Mouse (Mus musculus) gastrocnemius, adult 2 months (tissue): ENCODE data around the gene Fzd4. TPM values are rescaled to one million over a fixed set of nuclear protein-coding genes. Genes with fewer than 3 reads are reported as not detected.

Experiments
- DNase-seq: peaks from one replicate; pipeline ENCODE4 v3.0.0; 2022
- H3K27ac ChIP-seq: fragments of 200-600 bp; 2 replicates; pipeline ENCODE4 v1.8.1; 2022; ENCODE audit warnings: mild to moderate bottlenecking
- H3K4me3 ChIP-seq: fragments of 200-600 bp; 2 replicates; pipeline ENCODE4 v1.8.1; 2022; ENCODE audit warnings: mild to moderate bottlenecking, moderate library complexity
- CTCF ChIP-seq: fragments of 200-600 bp; IDR thresholded peaks from 2 replicates; pipeline ENCODE4 v1.8.1; 2022; ENCODE audit warnings: antibody characterized with exemption, mild to moderate bottlenecking, moderate library complexity
- intact Hi-C: fragments of 180-260 bp; cut with DNase I; formaldehyde crosslinking; loops from one replicate; pipeline ENCODE4 v1.15.1; 2025
- total RNA-seq, 2 experiments: library from RNA; stranded (reverse); gene quantifications; 2 replicates each; pipeline ENCODE4 v1.2.3; 2021

The Fzd4 gene
- total RNA-seq, 2 experiments from 2014 or later = 30.6 to 32.4 TPM

DNA sequence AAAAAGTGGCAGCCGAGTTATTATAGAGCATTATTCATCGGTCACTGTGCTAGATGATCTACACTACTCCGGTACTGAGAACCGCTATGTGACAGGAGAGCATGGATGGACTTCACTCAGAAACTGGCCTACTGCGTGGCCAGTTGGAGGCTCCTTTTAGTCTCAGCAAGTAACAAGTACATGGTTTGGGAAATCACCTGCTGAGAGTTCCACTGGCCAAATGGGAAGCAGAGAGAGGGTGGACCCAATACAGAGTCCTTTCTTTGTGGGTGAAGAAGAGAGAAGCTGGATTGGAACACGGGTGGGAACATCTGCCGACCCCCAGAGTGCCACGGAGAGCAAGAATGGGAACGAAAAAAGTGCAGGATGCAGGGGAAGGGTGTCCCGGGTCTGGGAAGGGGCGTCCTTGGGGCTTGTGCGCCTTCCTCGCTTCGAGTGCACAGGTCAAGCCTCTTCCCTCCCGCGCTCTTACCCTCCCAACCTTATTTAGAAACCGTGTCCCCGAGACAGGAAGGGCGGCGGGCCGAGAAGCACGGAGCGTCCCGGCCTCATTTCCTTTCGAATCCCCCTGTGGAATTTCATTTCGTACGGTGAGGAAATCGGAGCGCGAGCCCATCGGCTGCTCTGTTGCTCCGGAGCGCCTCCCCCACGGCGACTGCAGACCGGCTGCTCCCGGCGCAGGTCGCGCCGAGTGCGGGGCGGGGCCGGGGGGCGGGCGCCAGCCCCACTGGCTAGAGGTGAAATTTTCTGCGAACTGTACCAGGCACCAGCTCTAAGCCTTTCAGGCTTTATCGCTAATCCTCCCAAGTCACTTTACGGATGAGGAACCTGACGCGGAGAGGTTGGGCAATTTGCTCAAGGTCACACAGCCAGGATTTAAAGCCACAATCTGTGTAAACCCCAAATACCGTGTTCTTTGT, 842 bp upstream of the Fzd4 start:
- peak; percentile 91 for DNase-seq
- Histone ChIP-seq H3K4me3 (peak overlapping the region; percentile 94), H3K27ac (peak overlapping the region; percentile 97)
- intact Hi-C loops = no loop called here
- TF ChIP-seq CTCF = no peak

DNA sequence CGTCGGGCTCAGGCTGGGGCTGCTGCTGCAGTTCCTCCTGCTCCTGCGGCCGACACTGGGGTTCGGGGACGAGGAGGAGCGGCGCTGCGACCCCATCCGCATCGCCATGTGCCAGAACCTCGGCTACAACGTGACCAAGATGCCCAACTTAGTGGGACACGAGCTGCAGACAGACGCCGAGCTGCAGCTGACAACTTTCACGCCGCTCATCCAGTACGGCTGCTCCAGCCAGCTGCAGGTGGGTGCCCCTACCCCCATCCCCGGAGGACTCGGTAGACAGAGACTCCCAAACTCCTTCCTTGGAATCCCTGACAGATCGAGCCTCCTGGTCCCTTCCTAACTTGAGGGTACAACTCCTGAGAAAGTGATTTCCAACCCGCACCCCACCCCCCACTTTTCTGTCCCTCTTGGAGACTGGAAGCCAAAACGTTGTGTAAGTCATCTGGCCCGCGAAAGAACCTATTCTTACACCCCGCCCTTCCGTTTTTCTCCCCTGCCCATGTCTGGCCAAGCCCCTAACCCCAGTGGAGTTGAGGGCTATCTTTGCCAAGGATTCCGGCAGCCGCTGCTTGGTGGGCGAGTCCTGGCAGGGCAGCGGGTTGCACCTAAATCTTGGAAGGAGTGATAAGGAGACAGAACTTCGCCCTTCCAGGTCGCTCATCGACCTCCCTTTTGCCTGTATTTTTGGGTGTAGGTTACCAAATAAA, 732 bp downstream of the Fzd4 start:
- TF ChIP-seq CTCF = no peak
- intact Hi-C loops = no loop called here

DNA sequence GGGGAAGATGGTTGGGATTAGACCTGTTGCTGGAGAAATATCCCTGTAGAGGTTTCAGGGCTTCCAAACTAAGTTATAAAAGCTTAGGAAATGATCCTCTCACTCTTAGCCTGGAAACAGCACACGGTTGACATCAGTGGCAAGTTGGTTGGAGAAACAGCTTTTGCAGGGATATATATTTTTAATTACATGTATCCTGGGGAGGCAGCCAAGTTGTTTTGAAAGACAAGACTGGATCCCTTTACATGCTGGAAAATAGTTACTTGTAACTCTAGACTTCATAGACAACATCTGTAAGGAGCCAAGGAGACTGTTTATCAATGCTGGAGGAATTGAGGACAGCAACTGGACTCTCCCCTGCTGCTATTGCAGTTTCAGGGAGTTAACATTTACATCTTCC, 1.9 kb downstream of the Fzd4 start:
- no peak for TF ChIP-seq CTCF
- intact Hi-C loops = no loop called here
- Histone ChIP-seq H3K27ac (peak overlapping the region; percentile 97), H3K4me3 (peak overlapping the region; percentile 94)
- DNase-seq = no peak

More for the DNA sequence above, 732 bp downstream of the Fzd4 start:
- peak; percentile 80 for DNase-seq
- Histone ChIP-seq H3K27ac (peak overlapping the region; percentile 97), H3K4me3 (peak overlapping the region; percentile 94)

DNA sequence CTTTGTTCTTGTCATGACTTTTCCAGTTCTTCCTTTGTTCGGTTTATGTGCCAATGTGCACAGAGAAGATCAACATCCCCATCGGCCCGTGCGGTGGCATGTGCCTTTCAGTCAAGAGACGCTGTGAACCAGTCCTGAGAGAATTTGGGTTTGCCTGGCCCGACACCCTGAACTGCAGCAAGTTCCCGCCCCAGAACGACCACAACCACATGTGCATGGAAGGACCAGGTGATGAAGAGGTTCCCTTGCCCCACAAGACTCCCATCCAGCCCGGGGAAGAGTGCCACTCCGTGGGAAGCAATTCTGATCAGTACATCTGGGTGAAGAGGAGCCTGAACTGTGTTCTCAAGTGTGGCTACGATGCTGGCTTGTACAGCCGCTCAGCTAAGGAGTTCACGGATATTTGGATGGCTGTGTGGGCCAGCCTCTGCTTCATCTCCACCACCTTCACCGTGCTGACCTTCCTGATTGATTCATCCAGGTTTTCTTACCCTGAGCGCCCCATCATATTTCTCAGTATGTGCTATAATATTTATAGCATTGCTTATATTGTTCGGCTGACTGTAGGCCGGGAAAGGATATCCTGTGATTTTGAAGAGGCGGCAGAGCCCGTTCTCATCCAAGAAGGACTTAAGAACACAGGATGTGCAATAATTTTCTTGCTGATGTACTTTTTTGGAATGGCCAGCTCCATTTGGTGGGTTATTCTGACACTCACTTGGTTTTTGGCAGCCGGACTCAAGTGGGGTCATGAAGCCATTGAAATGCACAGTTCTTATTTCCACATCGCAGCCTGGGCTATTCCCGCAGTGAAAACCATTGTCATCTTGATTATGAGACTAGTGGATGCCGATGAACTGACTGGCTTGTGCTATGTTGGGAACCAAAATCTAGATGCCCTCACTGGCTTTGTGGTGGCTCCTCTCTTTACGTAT, 3.1 kb downstream of the Fzd4 start:
- peak; percentile 26 for DNase-seq
- H3K27ac ChIP-seq = peak overlapping the region; percentile 97
- TF ChIP-seq CTCF = no peak

GRCm38 (mm10) chr7:89410294-89410693, 6.1 kb downstream of the Fzd4 start:
- Histone ChIP-seq H3K4me3 (peak overlapping the region; percentile 94), H3K27ac (peak overlapping the region; percentile 67)
- intact Hi-C loops = no loop called here
- TF ChIP-seq CTCF = no peak
- no peak for DNase-seq

More for the DNA sequence above, 3.1 kb downstream of the Fzd4 start:
- peak overlapping the region; percentile 94 for H3K4me3 ChIP-seq
- intact Hi-C loops = no loop called here

DNA sequence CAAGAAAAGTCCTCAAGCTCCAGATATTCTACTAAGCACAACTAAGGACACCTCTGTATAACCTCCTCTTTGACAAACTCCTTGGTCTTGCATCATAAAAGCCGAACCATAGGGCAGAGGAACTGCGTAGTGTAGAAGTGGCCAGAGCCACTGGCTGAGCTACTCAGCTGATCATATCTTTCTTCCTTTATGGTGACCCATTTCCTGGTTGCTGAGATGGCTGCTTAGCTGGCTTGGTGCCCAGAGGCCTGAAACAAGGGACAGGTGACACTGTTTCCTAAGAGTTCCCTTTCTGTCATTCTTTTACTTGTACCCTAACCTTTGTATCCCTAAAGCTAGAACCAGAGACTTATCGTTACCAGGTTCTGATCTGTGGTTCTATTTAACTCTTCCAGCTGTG, 7.2 kb downstream of the Fzd4 start:
- peak overlapping the region; percentile 94 for H3K4me3 ChIP-seq
- intact Hi-C loops = no loop called here
- peak; percentile 38 for DNase-seq
- peak overlapping the region; percentile 67 for H3K27ac ChIP-seq
- TF ChIP-seq CTCF = no peak

- no peak for TF ChIP-seq CTCF
- DNase-seq = no peak
- peak overlapping the region; percentile 94 for H3K4me3 ChIP-seq
- peak overlapping the region; percentile 67 for H3K27ac ChIP-seq
- intact Hi-C loops = no loop called here
Observed at GRCm38 (mm10) chr7:89412094-89412493, 7.9 kb downstream of the Fzd4 start.

GRCm38 (mm10) chr7:89416027-89416426, 11.9 kb downstream of the Fzd4 start:
- intact Hi-C loops = loop anchor here (5.0 kb wide), 2 partner anchors 79 to 329 kb away; no protein-coding TSS in a partner anchor
- H3K27ac ChIP-seq = peak overlapping the region; percentile 67
- TF ChIP-seq CTCF = no peak

DNA sequence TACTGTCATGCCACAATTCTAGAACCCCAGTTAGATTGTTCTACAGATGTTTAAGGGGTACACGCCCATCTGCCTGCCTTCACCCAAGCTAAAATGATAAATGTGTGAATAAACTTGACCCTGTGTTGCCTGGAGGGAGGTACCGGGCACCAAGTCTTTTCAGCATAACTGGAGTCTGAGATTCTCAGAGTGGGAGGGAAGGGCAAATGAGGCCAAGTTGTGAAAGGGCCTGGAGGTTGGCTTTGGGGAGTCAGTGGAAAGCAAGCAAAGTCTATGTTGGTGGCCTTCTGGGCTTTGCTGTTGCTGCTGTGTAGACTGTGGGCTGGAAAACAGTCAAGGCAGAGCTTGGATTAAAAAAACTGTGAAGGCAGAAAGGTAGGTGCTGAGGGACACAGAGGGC, 13.6 kb downstream of the Fzd4 start:
- Histone ChIP-seq H3K27ac (peak overlapping the region; percentile 64; the same call in 1 of the 2 replicates), H3K4me3 (no peak overlapping the region)
- no peak for TF ChIP-seq CTCF
- intact Hi-C loops = loop anchor here (2.0 to 5.0 kb wide), 3 partner anchors 80 to 330 kb away; no protein-coding TSS in a partner anchor
- DNase-seq = no peak

More at GRCm38 (mm10) chr7:89416027-89416426, 11.9 kb downstream of the Fzd4 start:
- DNase-seq = no peak
- no peak overlapping the region for H3K4me3 ChIP-seq

DNA sequence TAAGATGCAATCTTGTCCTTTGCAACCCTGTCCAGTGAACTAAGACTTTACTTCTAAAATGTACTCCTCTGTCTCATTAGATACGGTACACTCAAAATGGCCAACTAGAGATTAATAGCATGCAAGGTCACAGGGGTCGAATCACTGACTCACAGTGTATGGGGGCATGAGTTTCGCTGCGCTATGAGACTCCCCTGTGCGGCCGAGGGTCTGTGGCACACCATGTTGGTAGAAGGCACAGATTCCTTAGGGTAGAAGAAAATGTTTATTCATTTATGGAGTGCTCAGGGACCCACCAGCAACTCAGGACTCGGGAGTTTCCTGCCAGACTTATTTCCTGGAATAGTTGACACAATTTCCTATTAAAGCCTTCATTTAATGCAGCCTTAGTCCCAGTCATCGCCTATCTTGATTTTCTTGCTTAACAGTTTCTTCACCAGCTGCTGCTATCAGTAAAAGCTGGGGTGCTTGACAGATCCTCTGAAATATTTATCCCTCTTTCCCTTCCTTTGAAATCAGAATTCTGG, 14.0 kb downstream of the Fzd4 start:
- DNase-seq = no peak
- Histone ChIP-seq H3K27ac (peak overlapping the region; percentile 64; the same call in 1 of the 2 replicates), H3K4me3 (no peak overlapping the region)
- TF ChIP-seq CTCF = no peak
- intact Hi-C loops = loop anchor here (2.0 to 5.0 kb wide), 3 partner anchors 81 to 331 kb away; no protein-coding TSS in a partner anchor

DNA sequence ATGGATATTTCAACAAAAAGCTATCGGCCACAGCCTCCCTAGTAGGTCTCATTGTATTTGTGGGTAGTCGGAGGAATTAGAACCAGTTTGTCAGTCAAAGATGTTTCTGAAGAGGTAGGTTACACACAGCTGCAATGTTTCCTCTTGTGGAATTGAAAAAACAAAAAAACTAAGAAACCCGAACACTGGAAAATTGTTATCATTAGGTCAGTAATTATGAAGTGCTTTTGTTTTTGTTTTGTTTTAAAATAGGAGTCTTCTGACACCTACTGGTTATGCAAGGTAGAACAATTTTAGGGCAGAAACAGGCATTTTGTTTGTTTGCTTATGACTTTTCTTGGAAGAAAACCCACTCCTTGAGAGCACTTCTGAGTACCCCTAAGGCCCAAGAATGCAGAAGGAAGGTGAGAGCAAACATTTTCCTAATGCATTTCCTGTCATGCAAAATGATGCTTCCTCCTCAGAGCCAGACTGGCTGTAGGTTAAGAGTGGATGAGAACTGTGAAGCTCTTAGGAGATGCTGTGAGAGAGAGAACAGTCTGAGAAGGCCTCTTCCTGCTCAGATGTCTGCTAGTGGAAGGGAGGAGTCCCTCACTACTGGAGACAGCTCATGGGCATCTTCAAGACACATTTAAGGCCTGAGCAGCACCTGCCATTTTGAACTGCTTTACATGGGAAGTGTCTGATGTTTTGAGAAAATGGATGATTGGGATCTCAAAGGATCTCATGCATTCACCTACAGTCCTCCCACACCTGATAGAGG, 14.9 kb downstream of the Fzd4 start:
- DNase-seq = no peak
- H3K4me3 ChIP-seq = peak overlapping the region; percentile 62
- intact Hi-C loops = loop anchor here (2.0 to 5.0 kb wide), 3 partner anchors 82 to 332 kb away; no protein-coding TSS in a partner anchor
- peak; percentile 80 for TF ChIP-seq CTCF
- H3K27ac ChIP-seq = peak overlapping the region; percentile 64
